Mouse (Mus musculus) cerebellum, postnatal 10 days (tissue): ENCODE measurements around the gene Bbs5.
"Not testable (repeated sequence)": the region's sequence is repeated elsewhere in the genome, so short reads cannot be mapped to it uniquely, and the experiment has no call there.

ENCODE experiments used
- DNase-seq, 2 experiments: peaks; one replicate each; pipeline ENCODE4 v3.0.0; 2021; ENCODE audit warnings: mixed read lengths in 2 of 2

Bbs5 gene

GRCm38 (mm10) chr2:69673723-69674122 lies 26.8 kb downstream of the Bbs5 start:
- DNase-seq = peak; percentile 12 to 17

- DNase-seq = no peak
Observed at GRCm38 (mm10) chr2:69675266-69675665, 28.3 kb downstream of the Bbs5 start.

GRCm38 (mm10) chr2:69676713-69677112 lies 29.7 kb downstream of the Bbs5 start:
- peak; percentile 4 to 9 for DNase-seq

GRCm38 (mm10) chr2:69677215-69677614 lies 30.2 kb downstream of the Bbs5 start:
- not testable (repeated sequence) for DNase-seq

- DNase-seq = peak in 1 of 2 experiments; percentile 9
Observed at GRCm38 (mm10) chr2:69679990-69680389, 33.0 kb downstream of the Bbs5 start.

GRCm38 (mm10) chr2:69681931-69682330 lies 35.0 kb downstream of the Bbs5 start:
- no peak for DNase-seq

- no peak for DNase-seq
Observed at GRCm38 (mm10) chr2:69683036-69683805, 36.2 kb downstream of the Bbs5 start.

- DNase-seq = no peak
Observed at GRCm38 (mm10) chr2:69684488-69684887, 37.5 kb downstream of the Bbs5 start.

GRCm38 (mm10) chr2:69690214-69690613 lies 43.2 kb downstream of the Bbs5 start:
- no peak for DNase-seq

GRCm38 (mm10) chr2:69690843-69691242 lies 43.9 kb downstream of the Bbs5 start:
- no peak for DNase-seq

GRCm38 (mm10) chr2:69693501-69693900 lies 46.5 kb downstream of the Bbs5 start:
- no peak for DNase-seq

- no peak for DNase-seq
Observed at GRCm38 (mm10) chr2:69700446-69700845, 53.5 kb downstream of the Bbs5 start.

GRCm38 (mm10) chr2:69712171-69712570 lies 65.2 kb downstream of the Bbs5 start:
- peak in 1 of 2 experiments; percentile 10 for DNase-seq

GRCm38 (mm10) chr2:69712981-69713625 lies 66.1 kb downstream of the Bbs5 start, which contains the start of gene Fastkd1:
Fastkd1 (minus strand) TSS chr2:69713516.
- DNase-seq = peak; percentile 89 to 92

GRCm38 (mm10) chr2:69713626-69714014 lies 66.6 kb downstream of the Bbs5 start:
- no peak for DNase-seq

- peak in 1 of 2 experiments; percentile 10 for DNase-seq
Observed at GRCm38 (mm10) chr2:69714126-69714525, 67.2 kb downstream of the Bbs5 start.

GRCm38 (mm10) chr2:69716483-69716882 lies 69.5 kb downstream of the Bbs5 start:
- DNase-seq = no peak
